Mouse (Mus musculus): ENCODE measurements around the gene Kcnh2. TPM values are rescaled to one million over a fixed set of nuclear protein-coding genes. Genes with fewer than 3 reads are reported as not detected.
A peak's percentile ranks its signal among the peaks of the same experiment; 100 is the strongest.

The Kcnh2 gene
- polyA plus RNA-seq, 1 experiment from 2014 or later = 10.9 TPM

GRCm38 (mm10) chr5:24373807-24374206 is 22.4 kb upstream of the Kcnh2 start:
- no peaks in the 10 kb centered on the region for H3K27me3 ChIP-seq (replicated peaks; ENCODE audit: low read depth, poor library complexity, severe bottlenecking)
- 67% methylated on average over 5 of the region's 5 CpGs for WGBS
- H3K36me3 ChIP-seq (replicated peaks) = no peaks in the 10 kb centered on the region
- no peaks in the 10 kb centered on the region for H3K9me3 ChIP-seq
- no peak for DNase-seq (ENCODE audit: low spot score)
- H3K4me3 ChIP-seq = no peak overlapping the region
- H3K27ac ChIP-seq (replicated peaks) = no peak overlapping the region
- H3K4me1 ChIP-seq = peaks cover 26% of the 10 kb centered on the region

- H3K9me3 ChIP-seq = no peaks in the 10 kb centered on the region
- H3K27ac ChIP-seq (replicated peaks) = no peak overlapping the region
- H3K4me1 ChIP-seq = peaks cover 27% of the 10 kb centered on the region
- no peaks in the 10 kb centered on the region for H3K36me3 ChIP-seq (replicated peaks)
- H3K27me3 ChIP-seq (replicated peaks; ENCODE audit: low read depth, poor library complexity, severe bottlenecking) = 0 out of 2 replicates have a peak, but pooled peaks cover 3% of the 10 kb centered on the region
- H3K4me3 ChIP-seq = no peak overlapping the region
- DNase-seq (ENCODE audit: low spot score) = no peak
- 83% methylated on average over 9 of the region's 9 CpGs for WGBS
These were observed 18.4 kb upstream of the Kcnh2 start for GRCm38 (mm10) chr5:24369767-24370166.

- Histone ChIP-seq H3K27ac (replicated peaks) (no peak overlapping the region), H3K27me3 (replicated peaks; ENCODE audit: low read depth, poor library complexity, severe bottlenecking) (0 out of 2 replicates have a peak, but pooled peaks cover 3% of the 10 kb centered on the region), H3K9me3 (no peaks in the 10 kb centered on the region), H3K4me1 (peaks cover 25% of the 10 kb centered on the region), H3K4me3 (no peak overlapping the region), H3K36me3 (replicated peaks) (no peaks in the 10 kb centered on the region)
- WGBS = 86% methylated on average over 9 of the region's 9 CpGs
- no peak for DNase-seq (ENCODE audit: low spot score)
These were observed 15.0 kb upstream of the Kcnh2 start for GRCm38 (mm10) chr5:24366426-24366825.

GRCm38 (mm10) chr5:24365528-24365927 is 14.1 kb upstream of the Kcnh2 start:
- Histone ChIP-seq H3K9me3 (no peaks in the 10 kb centered on the region), H3K27me3 (replicated peaks; ENCODE audit: low read depth, poor library complexity, severe bottlenecking) (0 out of 2 replicates have a peak, but pooled peaks cover 3% of the 10 kb centered on the region), H3K4me1 (peaks cover 25% of the 10 kb centered on the region), H3K27ac (replicated peaks) (no peak overlapping the region), H3K4me3 (peak overlapping the region; percentile 25; the same call in 1 of the 2 replicates), H3K36me3 (replicated peaks) (no peaks in the 10 kb centered on the region)
- 32% methylated on average over 5 of the region's 5 CpGs for WGBS
- DNase-seq (ENCODE audit: low spot score) = no peak

GRCm38 (mm10) chr5:24364963-24365362 is 13.6 kb upstream of the Kcnh2 start:
- Histone ChIP-seq H3K36me3 (replicated peaks) (no peaks in the 10 kb centered on the region), H3K27ac (replicated peaks) (0 out of 2 replicates have a peak overlapping the region, but pooled peaks have one; percentile 37), H3K9me3 (no peaks in the 10 kb centered on the region), H3K4me1 (peaks cover 24% of the 10 kb centered on the region), H3K27me3 (replicated peaks; ENCODE audit: low read depth, poor library complexity, severe bottlenecking) (0 out of 2 replicates have a peak, but pooled peaks cover 3% of the 10 kb centered on the region), H3K4me3 (peak overlapping the region; percentile 25)
- WGBS = 84% methylated on average over 10 of the region's 10 CpGs
- DNase-seq (ENCODE audit: low spot score) = no peak

- peak within 1 kb of the TSS; percentile 25 for H3K4me3 ChIP-seq
- 0 out of 2 replicates have a peak, but pooled peaks cover 3% of the 10 kb centered on the region for H3K27me3 ChIP-seq (replicated peaks; ENCODE audit: low read depth, poor library complexity, severe bottlenecking)
- H3K9me3 ChIP-seq = no peaks in the 10 kb centered on the region
- 0 out of 2 replicates have a peak within 1 kb of the TSS, but pooled peaks have one; percentile 37 for H3K27ac ChIP-seq (replicated peaks)
- 48% methylated on average over 12 of the region's 12 CpGs for WGBS
- no peaks in the 10 kb centered on the region for H3K36me3 ChIP-seq (replicated peaks)
- H3K4me1 ChIP-seq = peaks cover 19% of the 10 kb centered on the region
- no peak for DNase-seq (ENCODE audit: low spot score)
These were observed 13.1 kb upstream of the Kcnh2 start, which contains the start of gene Nos3 for GRCm38 (mm10) chr5:24364508-24364907. Gene Nos3, plus strand, starts transcription at chr5:24364810.

- no peaks in the 10 kb centered on the region for H3K9me3 ChIP-seq
- H3K4me3 ChIP-seq = no peak overlapping the region
- DNase-seq (ENCODE audit: low spot score) = no peak
- no peaks in the 10 kb centered on the region for H3K36me3 ChIP-seq (replicated peaks)
- 60% methylated on average over 3 of the region's 3 CpGs for WGBS
- 0 out of 2 replicates have a peak, but pooled peaks cover 3% of the 10 kb centered on the region for H3K27me3 ChIP-seq (replicated peaks; ENCODE audit: low read depth, poor library complexity, severe bottlenecking)
- H3K4me1 ChIP-seq = peaks cover 15% of the 10 kb centered on the region
- H3K27ac ChIP-seq (replicated peaks) = no peak overlapping the region
These were observed 12.7 kb upstream of the Kcnh2 start for GRCm38 (mm10) chr5:24364061-24364460.

- no peak for DNase-seq (ENCODE audit: low spot score)
- 0 out of 2 replicates have a peak, but pooled peaks cover 3% of the 10 kb centered on the region for H3K27me3 ChIP-seq (replicated peaks; ENCODE audit: low read depth, poor library complexity, severe bottlenecking)
- no peak overlapping the region for H3K4me3 ChIP-seq
- H3K27ac ChIP-seq (replicated peaks) = no peak overlapping the region
- no peaks in the 10 kb centered on the region for H3K9me3 ChIP-seq
- 81% methylated on average over 2 of the region's 2 CpGs for WGBS
- no peaks in the 10 kb centered on the region for H3K36me3 ChIP-seq (replicated peaks)
- H3K4me1 ChIP-seq = peaks cover 14% of the 10 kb centered on the region
These were observed 12.1 kb upstream of the Kcnh2 start for GRCm38 (mm10) chr5:24363467-24363866.

- peak; percentile 81 for DNase-seq (ENCODE audit: low spot score)
- 2% methylated on average over 7 of the region's 7 CpGs for WGBS
- Histone ChIP-seq H3K27me3 (replicated peaks; ENCODE audit: low read depth, poor library complexity, severe bottlenecking) (no peaks in the 10 kb centered on the region), H3K36me3 (replicated peaks) (no peaks in the 10 kb centered on the region), H3K4me3 (no peak overlapping the region), H3K4me1 (peaks cover 9% of the 10 kb centered on the region), H3K9me3 (no peaks in the 10 kb centered on the region), H3K27ac (replicated peaks) (no peak overlapping the region)
These were observed 9.5 kb upstream of the Kcnh2 start for GRCm38 (mm10) chr5:24360792-24361454.

GRCm38 (mm10) chr5:24357461-24357860 is 6.1 kb upstream of the Kcnh2 start:
- Histone ChIP-seq H3K4me1 (peaks cover 20% of the 10 kb centered on the region), H3K9me3 (no peaks in the 10 kb centered on the region), H3K27me3 (replicated peaks; ENCODE audit: low read depth, poor library complexity, severe bottlenecking) (peaks cover 23% of the 10 kb centered on the region), H3K4me3 (no peak overlapping the region), H3K36me3 (replicated peaks) (no peaks in the 10 kb centered on the region), H3K27ac (replicated peaks) (no peak overlapping the region)
- peak; percentile 91 for DNase-seq (ENCODE audit: low spot score)
- WGBS = 14% methylated on average over 7 of the region's 7 CpGs

- Histone ChIP-seq H3K4me3 (no peak overlapping the region), H3K27ac (replicated peaks) (no peak overlapping the region), H3K27me3 (replicated peaks; ENCODE audit: low read depth, poor library complexity, severe bottlenecking) (peaks cover 30% of the 10 kb centered on the region), H3K4me1 (peaks cover 27% of the 10 kb centered on the region), H3K36me3 (replicated peaks) (no peaks in the 10 kb centered on the region), H3K9me3 (no peaks in the 10 kb centered on the region)
- 64% methylated on average over 4 of the region's 4 CpGs for WGBS
- no peak for DNase-seq (ENCODE audit: low spot score)
These were observed 5.4 kb upstream of the Kcnh2 start for GRCm38 (mm10) chr5:24356764-24357163.

GRCm38 (mm10) chr5:24353327-24353726 is 1.9 kb upstream of the Kcnh2 start:
- peak overlapping the region; percentile 81 for H3K27ac ChIP-seq (replicated peaks)
- H3K4me3 ChIP-seq = peak overlapping the region; percentile 77; the same call in 1 of the 2 replicates
- no peaks in the 10 kb centered on the region for H3K36me3 ChIP-seq (replicated peaks)
- no peaks in the 10 kb centered on the region for H3K9me3 ChIP-seq
- WGBS = 31% methylated on average over 4 of the region's 4 CpGs
- H3K4me1 ChIP-seq = peaks cover 56% of the 10 kb centered on the region
- peaks cover 62% of the 10 kb centered on the region for H3K27me3 ChIP-seq (replicated peaks; ENCODE audit: low read depth, poor library complexity, severe bottlenecking)
- no peak for DNase-seq (ENCODE audit: low spot score)

- Histone ChIP-seq H3K27ac (replicated peaks) (peak overlapping the region; percentile 81), H3K9me3 (no peaks in the 10 kb centered on the region), H3K4me3 (peak overlapping the region; percentile 77), H3K4me1 (peaks cover 66% of the 10 kb centered on the region), H3K36me3 (replicated peaks) (no peaks in the 10 kb centered on the region), H3K27me3 (replicated peaks; ENCODE audit: low read depth, poor library complexity, severe bottlenecking) (peaks cover 72% of the 10 kb centered on the region)
- DNase-seq (ENCODE audit: low spot score) = peak; percentile 79
- WGBS = under 1% methylated on average over 24 of the region's 24 CpGs
These were observed 951 bp upstream of the Kcnh2 start for GRCm38 (mm10) chr5:24352251-24352859.
